ENCODE assay signal across 10 mouse cellular contexts in the genomic region with DNA sequence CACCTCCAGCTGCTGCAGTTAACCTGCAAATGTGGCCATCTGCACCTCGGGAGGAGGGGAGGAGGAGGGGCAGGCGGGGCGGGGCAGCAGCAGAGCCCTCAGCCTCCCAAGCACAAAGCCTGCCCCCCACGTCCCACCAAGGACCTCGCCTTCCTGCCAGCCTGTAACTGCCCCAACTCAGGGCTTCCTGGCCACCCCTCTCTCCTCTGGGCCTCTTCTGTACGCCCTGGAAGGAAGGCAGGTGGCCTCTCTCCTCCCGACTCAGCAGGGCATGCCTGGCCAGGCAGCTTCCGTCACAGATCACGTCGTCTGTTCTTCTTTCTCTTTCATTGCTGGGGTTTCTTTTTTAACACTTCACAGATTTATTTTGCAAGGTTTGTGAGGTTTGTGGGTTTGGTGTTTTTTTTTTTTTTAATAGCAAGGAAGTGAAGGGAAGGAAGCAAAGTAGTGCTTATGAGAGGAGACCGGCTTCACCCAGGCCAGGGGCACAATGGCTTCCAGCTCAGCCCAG.
DNase-seq lines count a peak whose midpoint lies in the region; ATAC-seq and TF ChIP-seq lines count a peak whose summit lies in the region.
"Had no signal": no experiment of that assay in that cellular context is flagged by ENCODE, and none has a peak within 500 bp of the region (broad histone marks: within the 10 kb centered on the region; RNA-seq: fewer than 3 reads in every experiment).

No protein-coding gene starts in this region.

- no peak overlapping the region; the same call in 1 of the 2 replicates for H3K9ac ChIP-seq in kidney, embryonic 16.5 days (replicated peaks; ENCODE audit: low read length)
- H3K9ac ChIP-seq in forebrain, embryonic 14.5 days (ENCODE audit: low read length): peak overlapping the region; percentile 18; the same call in 1 of the 2 replicates
- no peak overlapping the region for H3K9ac ChIP-seq in liver, postnatal 0 days (replicated peaks)
- no peak overlapping the region for H3K9ac ChIP-seq in stomach, postnatal 0 days (ENCODE audit: low read length)
- H3K9ac ChIP-seq: heart, embryonic 15.5 days had no signal

- no peak for TF ChIP-seq EP300 in liver, postnatal 0 days (IDR thresholded peaks at IDR 0.05; ENCODE audit: low read depth)
- TF ChIP-seq EP300 in stomach, postnatal 0 days (optimal IDR thresholded peaks at IDR 0.05): no peak

- peak overlapping the region; percentile 35 for H3K4me2 ChIP-seq in kidney, embryonic 16.5 days (replicated peaks; ENCODE audit: low read depth, low read length)
- peak overlapping the region; percentile 28; the same call in 1 of the 2 replicates for H3K4me2 ChIP-seq in forebrain, embryonic 14.5 days (ENCODE audit: low read length)
- H3K4me2 ChIP-seq in liver, postnatal 0 days (ENCODE audit: low read depth, low read length): no peak overlapping the region
- H3K4me2 ChIP-seq in stomach, postnatal 0 days (replicated peaks; ENCODE audit: low read depth): peak overlapping the region; percentile 38; the same call in 1 of the 2 replicates
- H3K4me2 ChIP-seq: heart, embryonic 15.5 days had no signal

- no peak for DNase-seq in kidney, postnatal 14 days
- DNase-seq in forebrain, embryonic 14.5 days (ENCODE audit: low spot score): no peak
- peak; percentile 31 for DNase-seq in liver, postnatal 0 days
- DNase-seq in stomach, postnatal 0 days (ENCODE audit: low spot score): no peak
- no peak for DNase-seq in kidney, adult 8-10 months
- no peak for DNase-seq in layer of hippocampus, adult 8-10 months (ENCODE audit: low spot score in 2 of 2)
- DNase-seq in right cerebral cortex, postnatal 10 days (ENCODE audit: low spot score in 2 of 2): no peak

- TF ChIP-seq CTCF in liver, postnatal 0 days (IDR thresholded peaks at IDR 0.05; ENCODE audit: low read depth): no peak
- no peak for TF ChIP-seq CTCF in stomach, postnatal 0 days (IDR thresholded peaks at IDR 0.05; ENCODE audit: low read depth)

- no peaks in the 10 kb centered on the region for H3K27me3 ChIP-seq in kidney, embryonic 16.5 days (ENCODE audit: insufficient read depth, low read length)
- H3K27me3 ChIP-seq in forebrain, embryonic 14.5 days (replicated peaks; ENCODE audit: control insufficient read depth, insufficient read depth, low read length): no peaks in the 10 kb centered on the region
- H3K27me3 ChIP-seq in liver, postnatal 0 days (ENCODE audit: insufficient read depth, low read length): no peaks in the 10 kb centered on the region
- no peaks in the 10 kb centered on the region for H3K27me3 ChIP-seq in stomach, postnatal 0 days (ENCODE audit: control insufficient read depth, insufficient read depth, low read length)
- H3K27me3 ChIP-seq: heart, embryonic 15.5 days had no signal

- peak; percentile 81; the same call in 1 of the 2 replicates for ATAC-seq in kidney, embryonic 16.5 days (ENCODE audit: low FRiP score, low TSS enrichment)
- ATAC-seq in forebrain, embryonic 14.5 days: peak; percentile 38; the same call in 1 of the 2 replicates
- ATAC-seq in liver, postnatal 0 days: no peak
- no peak for ATAC-seq in stomach, postnatal 0 days (ENCODE audit: low FRiP score, low TSS enrichment)
- ATAC-seq: Patski had no signal

- peak overlapping the region; percentile 3; the same call in 1 of the 2 replicates for H3K4me3 ChIP-seq in kidney, embryonic 16.5 days (ENCODE audit: low read length)
- H3K4me3 ChIP-seq in forebrain, embryonic 14.5 days (ENCODE audit: low read depth, low read length): no peak overlapping the region
- H3K4me3 ChIP-seq in liver, postnatal 0 days (ENCODE audit: low read depth, low read length): no peak overlapping the region
- no peak overlapping the region for H3K4me3 ChIP-seq in stomach, postnatal 0 days (ENCODE audit: low read depth, low read length)
- H3K4me3 ChIP-seq: heart, embryonic 15.5 days had no signal

- H3K36me3 ChIP-seq in kidney, embryonic 16.5 days (ENCODE audit: insufficient read depth, low read length): no peaks in the 10 kb centered on the region
- no peaks in the 10 kb centered on the region for H3K36me3 ChIP-seq in forebrain, embryonic 14.5 days (ENCODE audit: control insufficient read depth, insufficient read depth, low read length)
- no peaks in the 10 kb centered on the region for H3K36me3 ChIP-seq in liver, postnatal 0 days (replicated peaks; ENCODE audit: insufficient read depth, low read length)
- no peaks in the 10 kb centered on the region for H3K36me3 ChIP-seq in stomach, postnatal 0 days (ENCODE audit: control insufficient read depth, insufficient read depth, low read length)
- H3K36me3 ChIP-seq: heart, embryonic 15.5 days had no signal

- peak overlapping the region; percentile 11; the same call in 1 of the 2 replicates for H3K27ac ChIP-seq in kidney, embryonic 16.5 days (ENCODE audit: low read length)
- H3K27ac ChIP-seq in forebrain, embryonic 14.5 days (ENCODE audit: low read depth, low read length): peak overlapping the region; percentile 68
- no peak overlapping the region for H3K27ac ChIP-seq in liver, postnatal 0 days (ENCODE audit: low read depth)
- H3K27ac ChIP-seq in stomach, postnatal 0 days (replicated peaks): no peak overlapping the region
- H3K27ac ChIP-seq: heart, embryonic 15.5 days had no signal

- H3K4me1 ChIP-seq in kidney, embryonic 16.5 days (ENCODE audit: insufficient read depth, low read length): peaks cover 18% of the 10 kb centered on the region
- H3K4me1 ChIP-seq in forebrain, embryonic 14.5 days (ENCODE audit: control insufficient read depth, insufficient read depth, low read length): peaks cover 46% of the 10 kb centered on the region
- no peaks in the 10 kb centered on the region for H3K4me1 ChIP-seq in liver, postnatal 0 days (ENCODE audit: insufficient read depth)
- H3K4me1 ChIP-seq in stomach, postnatal 0 days (replicated peaks; ENCODE audit: control insufficient read depth, insufficient read depth): no peaks in the 10 kb centered on the region

- H3K9me3 ChIP-seq in kidney, embryonic 16.5 days (ENCODE audit: low read length): no peaks in the 10 kb centered on the region
- H3K9me3 ChIP-seq in forebrain, embryonic 14.5 days (replicated peaks; ENCODE audit: control insufficient read depth, low read length): no peaks in the 10 kb centered on the region
- H3K9me3 ChIP-seq in liver, postnatal 0 days (ENCODE audit: low read length): no peaks in the 10 kb centered on the region
- no peaks in the 10 kb centered on the region for H3K9me3 ChIP-seq in stomach, postnatal 0 days (ENCODE audit: control insufficient read depth, low read length)
- H3K9me3 ChIP-seq: heart, embryonic 15.5 days had no signal

- WGBS in kidney, embryonic 16.5 days: 7% methylated on average over 11 of the region's 11 CpGs
- WGBS in forebrain, embryonic 14.5 days: 16% methylated on average over 11 of the region's 11 CpGs
- WGBS in liver, postnatal 0 days (ENCODE audit: insufficient replicate concordance): 7% methylated on average over 10 of the region's 11 CpGs
- WGBS in stomach, postnatal 0 days: 19% methylated on average over 8 of the region's 11 CpGs

Comparison
In these comparisons a context has a peak if more than half of its experiments do, and no peak if none do; other contexts are left out.
1. ATAC-seq: peak in kidney, embryonic 16.5 days (single experiment) and forebrain, embryonic 14.5 days (single experiment); none in liver, postnatal 0 days (single experiment) and stomach, postnatal 0 days (single experiment).
2. H3K27ac ChIP-seq: peak in kidney, embryonic 16.5 days (single experiment) and forebrain, embryonic 14.5 days (single experiment); none in liver, postnatal 0 days (single experiment) and stomach, postnatal 0 days (single experiment).